In the genomic region with DNA sequence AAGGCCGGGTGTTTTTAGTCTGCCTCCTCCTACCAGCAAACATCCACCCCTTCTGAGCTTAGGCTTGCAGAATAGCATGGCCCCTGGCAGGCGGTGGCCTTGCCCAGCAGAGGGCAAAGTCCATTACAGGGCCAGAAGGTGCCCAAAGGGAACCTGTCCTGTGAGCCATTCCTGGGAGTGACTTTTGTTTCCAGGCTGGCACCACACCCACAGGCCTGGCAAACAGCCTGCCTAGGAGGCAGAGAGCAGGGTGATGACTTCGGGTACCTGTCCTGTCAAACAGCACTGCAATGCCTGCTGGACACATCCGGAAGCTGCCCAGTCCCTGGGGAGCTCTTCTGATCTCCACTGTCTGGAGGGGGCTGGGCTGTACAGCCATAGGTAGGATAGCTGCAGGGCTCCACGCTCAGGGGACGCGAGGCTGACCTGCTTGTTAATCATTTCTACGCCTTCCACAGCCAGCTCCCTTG, we compare ENCODE assay signal across 13 mouse cellular contexts. TPM values are rescaled to one million over a fixed set of nuclear protein-coding genes. Genes with fewer than 3 reads are reported as not detected.
DNase-seq lines count a peak whose midpoint lies in the region; ATAC-seq and TF ChIP-seq lines count a peak whose summit lies in the region.
"Had no signal": no experiment of that assay in that cellular context is flagged by ENCODE, and none has a peak within 500 bp of the region (broad histone marks: within the 10 kb centered on the region; RNA-seq: fewer than 3 reads in every experiment).

No protein-coding gene starts in this region.

- peak overlapping the region; percentile 58; the same call in 1 of the 2 replicates for H3K27ac ChIP-seq in lung, embryonic 14.5 days (ENCODE audit: low read depth)
- peak overlapping the region; percentile 84 for H3K27ac ChIP-seq in intestine, embryonic 15.5 days
- peak overlapping the region; percentile 64 for H3K27ac ChIP-seq in small intestine, adult 2 months (ENCODE audit: insufficient read depth, low read depth, low read length)
- H3K27ac ChIP-seq: forebrain, embryonic 13.5 days; midbrain, embryonic 13.5 days had no signal

- peaks cover 2% of the 10 kb centered on the region; the same call in 1 of the 2 replicates for H3K27me3 ChIP-seq in lung, embryonic 14.5 days (ENCODE audit: insufficient read depth, low read length)
- peaks cover under 1% of the 10 kb centered on the region; the same call in 1 of the 2 replicates for H3K27me3 ChIP-seq in intestine, embryonic 15.5 days (replicated peaks)
- H3K27me3 ChIP-seq in small intestine, adult 2 months (ENCODE audit: control insufficient read depth, insufficient read depth, low read length): no peaks in the 10 kb centered on the region

- no peak overlapping the region for H3K4me3 ChIP-seq in lung, embryonic 14.5 days (ENCODE audit: low read depth, low read length)
- no peak overlapping the region for H3K4me3 ChIP-seq in intestine, embryonic 15.5 days (replicated peaks)
- peak overlapping the region; percentile 11 for H3K4me3 ChIP-seq in small intestine, adult 2 months (ENCODE audit: low read depth, low read length)
- H3K4me3 ChIP-seq: forebrain, embryonic 13.5 days; midbrain, embryonic 13.5 days had no signal

- peak overlapping the region; percentile 20; the same call in 1 of the 2 replicates for H3K9ac ChIP-seq in lung, embryonic 14.5 days
- H3K9ac ChIP-seq in intestine, embryonic 15.5 days: no peak overlapping the region
- H3K9ac ChIP-seq: forebrain, embryonic 13.5 days; midbrain, embryonic 13.5 days had no signal

- no peak for TF ChIP-seq CTCF in lung, embryonic 14.5 days (IDR thresholded peaks at IDR 0.05; ENCODE audit: low read depth)
- no peak for TF ChIP-seq CTCF in small intestine, adult 2 months (IDR thresholded peaks at IDR 0.05; ENCODE audit: extremely low read depth, insufficient read length, insufficient replicate concordance, low read depth, low read length)

- ATAC-seq in lung, embryonic 14.5 days (ENCODE audit: insufficient read depth): peak; percentile 23; the same call in 1 of the 2 replicates
- peak; percentile 88 for ATAC-seq in intestine, embryonic 15.5 days
- no peak for ATAC-seq in megakaryocyte, adult 5-6 weeks (ENCODE audit: poor library complexity, severe bottlenecking)
- ATAC-seq: forebrain, embryonic 13.5 days; midbrain, embryonic 13.5 days had no signal

- H3K9me3 ChIP-seq in lung, embryonic 14.5 days (ENCODE audit: low read depth, low read length): no peaks in the 10 kb centered on the region
- H3K9me3 ChIP-seq in intestine, embryonic 15.5 days: no peaks in the 10 kb centered on the region
- H3K9me3 ChIP-seq: forebrain, embryonic 13.5 days; midbrain, embryonic 13.5 days had no signal

- no peak for DNase-seq in lung, embryonic 14.5 days
- no peak for DNase-seq in lung, postnatal 14 days
- DNase-seq in kidney, postnatal 14 days: peak; percentile 87
- DNase-seq in adipocyte (ENCODE audit: low spot score): no peak
- DNase-seq: adrenal gland, adult 8-10 months; cerebellum, adult 8-10 months; retina, postnatal 1 day had no signal

- no peaks in the 10 kb centered on the region for H3K36me3 ChIP-seq in lung, embryonic 14.5 days (ENCODE audit: insufficient read depth)
- H3K36me3 ChIP-seq in intestine, embryonic 15.5 days: no peaks in the 10 kb centered on the region
- peaks cover 30% of the 10 kb centered on the region for H3K36me3 ChIP-seq in small intestine, adult 2 months (ENCODE audit: control insufficient read depth, insufficient read depth, low read length)
- H3K36me3 ChIP-seq: midbrain, embryonic 13.5 days had no signal

- no peak for TF ChIP-seq POLR2A in small intestine, adult 2 months (IDR thresholded peaks at IDR 0.05; ENCODE audit: low read depth, low read length)

- WGBS in lung, embryonic 14.5 days: 16% methylated on average over 8 of the region's 8 CpGs
- WGBS in intestine, embryonic 15.5 days: 17% methylated on average over 8 of the region's 8 CpGs
- 7% methylated on average over 8 of the region's 8 CpGs for WGBS in small intestine, adult 2 months

- H3K4me2 ChIP-seq in lung, embryonic 14.5 days: no peak overlapping the region
- H3K4me2 ChIP-seq in intestine, embryonic 15.5 days (replicated peaks): peak overlapping the region; percentile 45
- H3K4me2 ChIP-seq: forebrain, embryonic 13.5 days; midbrain, embryonic 13.5 days had no signal

- peaks cover 13% of the 10 kb centered on the region for H3K4me1 ChIP-seq in lung, embryonic 14.5 days (ENCODE audit: insufficient read depth)
- peaks cover 17% of the 10 kb centered on the region for H3K4me1 ChIP-seq in intestine, embryonic 15.5 days (replicated peaks)
- H3K4me1 ChIP-seq in small intestine, adult 2 months (ENCODE audit: control insufficient read depth, insufficient read depth, insufficient read length, low read length): peaks cover 20% of the 10 kb centered on the region
- H3K4me1 ChIP-seq: forebrain, embryonic 13.5 days had no signal

RNA-seq across cellular contexts. Expression of a gene that starts 7.2 kb away (rescaled TPM):
- 15.4 and 16.2 TPM in 2 replicates for polyA plus RNA-seq in lung, embryonic 14.5 days (2014; fragmentation: Nextera tagmentation; extraction: Ambion mirVana)
- 50.3 and 57.1 TPM in 2 replicates for polyA plus RNA-seq in intestine, embryonic 15.5 days (2015; fragmentation: Nextera tagmentation; extraction: Ambion mirVana)
- polyA plus RNA-seq in small intestine, adult 2 months (2012; rRNA removed): 69.0 and 179 TPM in 2 replicates
- total RNA-seq in megakaryocyte, adult 5-6 weeks (2015): not detected in 2 replicates
- total RNA-seq in megakaryocyte, adult 5-6 weeks (2017): not detected in 2 replicates

RNA-seq across cellular contexts. Expression of a gene that starts 41.6 kb away (rescaled TPM):
- not detected in 2 replicates for polyA plus RNA-seq in lung, embryonic 14.5 days (2014; fragmentation: Nextera tagmentation; extraction: Ambion mirVana)
- polyA plus RNA-seq in intestine, embryonic 15.5 days (2015; fragmentation: Nextera tagmentation; extraction: Ambion mirVana): not detected in 2 replicates
- not detected in 2 replicates for polyA plus RNA-seq in small intestine, adult 2 months (2012; rRNA removed)
- not detected in 2 replicates for total RNA-seq in megakaryocyte, adult 5-6 weeks (2015)
- total RNA-seq in megakaryocyte, adult 5-6 weeks (2017): not detected in 2 replicates
- total RNA-seq: adrenal gland, adult 8-10 months had no signal
- polyA plus RNA-seq: heart, embryonic 14.5 days; midbrain, embryonic 13.5 days had no signal
